Mouse (Mus musculus): ENCODE measurements around the gene Rnase12. TPM values are rescaled to one million over a fixed set of nuclear protein-coding genes. Genes with fewer than 3 reads are reported as not detected.
"Not testable (repeated sequence)": the region's sequence is repeated elsewhere in the genome, so short reads cannot be mapped to it uniquely, and the experiment has no call there.

Gene Rnase12
- polyA plus RNA-seq, 1 experiment from 2014 or later, result 1.6 TPM

GRCm38 (mm10) chr14:51027387-51028155, 29.9 kb downstream of the Rnase12 start:
- no peak overlapping the region for H3K27ac ChIP-seq (ENCODE audit: low read depth)
- H3K9ac ChIP-seq (replicated peaks), result no peak overlapping the region
- 67% methylated on average over 3 of the region's 3 CpGs for WGBS (ENCODE audit: insufficient replicate concordance)
- no peaks in the 10 kb centered on the region for H3K36me3 ChIP-seq (replicated peaks; ENCODE audit: insufficient read depth, low read length)
- no peak overlapping the region for H3K4me2 ChIP-seq (ENCODE audit: low read depth, low read length)
- DNase-seq, result no peak
- no peaks in the 10 kb centered on the region for H3K4me1 ChIP-seq (ENCODE audit: insufficient read depth)
- TF ChIP-seq CTCF (IDR thresholded peaks at IDR 0.05; ENCODE audit: low read depth), result no peak
- TF ChIP-seq EP300 (IDR thresholded peaks at IDR 0.05; ENCODE audit: low read depth), result no peak
- H3K4me3 ChIP-seq (ENCODE audit: low read depth, low read length), result no peak overlapping the region
- H3K9me3 ChIP-seq (ENCODE audit: low read length), result no peaks in the 10 kb centered on the region
- no peak for ATAC-seq
- H3K27me3 ChIP-seq (ENCODE audit: insufficient read depth, low read length), result no peaks in the 10 kb centered on the region

DNA sequence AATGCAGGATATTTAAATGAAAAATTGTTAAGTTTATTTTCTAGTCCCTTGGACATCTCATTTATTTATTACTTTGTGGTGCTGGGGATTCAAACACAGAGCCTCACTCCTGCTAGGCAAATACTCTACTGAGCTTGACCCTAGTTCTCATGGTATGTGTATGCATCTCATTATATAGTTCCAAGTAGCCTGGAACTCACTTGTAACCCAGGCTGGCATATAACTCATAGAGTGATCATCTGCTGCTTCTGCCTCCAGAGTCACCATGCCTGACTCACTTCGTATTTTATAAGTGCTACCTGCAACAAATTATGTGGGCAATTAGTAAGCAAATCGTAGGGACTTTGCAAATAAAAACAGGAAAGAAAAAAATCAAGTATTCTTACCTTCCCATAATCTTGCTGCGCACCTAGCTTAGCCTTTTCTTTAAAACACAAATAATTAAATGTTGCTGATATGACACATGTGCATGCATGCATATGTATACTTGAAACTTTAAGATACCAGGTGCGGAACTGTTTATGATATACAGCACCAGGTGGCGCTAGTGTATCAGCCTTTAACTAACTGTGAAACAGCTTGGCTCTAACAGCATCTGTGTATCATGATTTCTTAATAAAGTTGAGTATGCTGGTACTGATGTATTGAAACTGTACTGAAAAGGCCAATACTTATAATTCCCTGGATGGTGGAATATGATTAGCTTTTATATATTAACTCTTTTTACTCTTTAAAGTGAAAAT, 30.9 kb downstream of the Rnase12 start:
- TF ChIP-seq CTCF (IDR thresholded peaks at IDR 0.05; ENCODE audit: low read depth), result peak; percentile 95
- no peak for TF ChIP-seq EP300 (IDR thresholded peaks at IDR 0.05; ENCODE audit: low read depth)
- no peak overlapping the region for H3K9ac ChIP-seq (replicated peaks)
- no peaks in the 10 kb centered on the region for H3K36me3 ChIP-seq (replicated peaks; ENCODE audit: insufficient read depth, low read length)
- WGBS (ENCODE audit: insufficient replicate concordance), result 33% methylated on average over 5 of the region's 5 CpGs
- H3K27me3 ChIP-seq (ENCODE audit: insufficient read depth, low read length), result no peaks in the 10 kb centered on the region
- H3K9me3 ChIP-seq (ENCODE audit: low read length), result no peaks in the 10 kb centered on the region
- no peak overlapping the region for H3K27ac ChIP-seq (ENCODE audit: low read depth)
- DNase-seq (peak; percentile 73), ATAC-seq (peak; percentile 63)
- H3K4me3 ChIP-seq (ENCODE audit: low read depth, low read length), result no peak overlapping the region
- H3K4me2 ChIP-seq (ENCODE audit: low read depth, low read length), result no peak overlapping the region
- H3K4me1 ChIP-seq (ENCODE audit: insufficient read depth), result no peaks in the 10 kb centered on the region

DNA sequence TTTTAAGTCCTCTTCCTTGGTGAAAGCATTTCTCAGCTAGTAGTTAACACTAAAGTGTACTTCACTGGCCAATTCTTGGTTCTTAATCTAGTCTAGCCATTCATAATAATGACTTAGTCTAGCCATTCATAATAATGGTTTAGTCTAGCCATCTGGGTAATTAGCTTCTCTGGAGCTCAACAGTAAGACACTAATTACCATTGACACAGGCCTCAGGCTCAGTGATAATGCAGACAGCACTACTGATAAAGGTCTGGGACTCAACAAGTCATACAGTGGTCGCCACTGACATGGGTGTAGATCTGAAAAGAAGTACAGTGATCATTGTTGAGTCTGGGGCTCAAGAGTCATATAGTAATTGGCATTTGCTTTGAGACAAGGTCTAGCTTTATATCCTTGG, 32.6 kb downstream of the Rnase12 start:
- peaks cover 2% of the 10 kb centered on the region; the same call in 1 of the 2 replicates for H3K9me3 ChIP-seq (ENCODE audit: low read length)
- H3K36me3 ChIP-seq (replicated peaks; ENCODE audit: insufficient read depth, low read length), result no peaks in the 10 kb centered on the region
- no peak overlapping the region for H3K4me3 ChIP-seq (ENCODE audit: low read depth, low read length)
- no peak for DNase-seq
- no peak overlapping the region for H3K4me2 ChIP-seq (ENCODE audit: low read depth, low read length)
- H3K4me1 ChIP-seq (ENCODE audit: insufficient read depth), result no peaks in the 10 kb centered on the region
- TF ChIP-seq CTCF (IDR thresholded peaks at IDR 0.05; ENCODE audit: low read depth) (no peak), EP300 (IDR thresholded peaks at IDR 0.05; ENCODE audit: low read depth) (no peak)
- no peaks in the 10 kb centered on the region for H3K27me3 ChIP-seq (ENCODE audit: insufficient read depth, low read length)
- WGBS (ENCODE audit: insufficient replicate concordance), result 62% methylated on average over 1 of the region's 1 CpGs
- H3K9ac ChIP-seq (replicated peaks), result no peak overlapping the region
- no peak for ATAC-seq
- H3K27ac ChIP-seq (ENCODE audit: low read depth), result no peak overlapping the region

DNA sequence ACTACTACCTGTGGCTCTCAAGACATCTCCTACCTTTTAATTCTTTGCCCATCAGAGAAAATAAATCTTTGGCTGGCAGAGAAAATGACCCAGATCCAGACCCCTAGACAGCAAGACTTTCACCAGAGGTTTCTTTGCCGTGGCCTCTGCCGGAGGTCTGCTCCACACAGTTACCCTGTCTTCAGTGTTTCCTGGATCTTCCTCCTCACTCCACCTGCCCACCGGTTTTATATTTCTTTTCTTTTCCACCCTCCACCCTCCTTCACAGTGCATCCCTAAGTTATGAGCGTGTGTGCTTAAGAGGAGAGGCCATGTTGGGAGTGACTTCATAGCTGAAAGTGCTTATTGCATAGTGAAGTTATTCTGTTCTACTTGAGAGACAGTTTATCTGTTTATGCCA, 34.0 kb downstream of the Rnase12 start:
- no peak overlapping the region for H3K9ac ChIP-seq (replicated peaks)
- no peaks in the 10 kb centered on the region for H3K36me3 ChIP-seq (replicated peaks; ENCODE audit: insufficient read depth, low read length)
- ATAC-seq (no peak), DNase-seq (no peak)
- peaks cover 2% of the 10 kb centered on the region; the same call in 1 of the 2 replicates for H3K9me3 ChIP-seq (ENCODE audit: low read length)
- H3K27ac ChIP-seq (ENCODE audit: low read depth), result no peak overlapping the region
- WGBS (ENCODE audit: insufficient replicate concordance), result 73% methylated on average over 4 of the region's 4 CpGs
- H3K4me2 ChIP-seq (ENCODE audit: low read depth, low read length), result no peak overlapping the region
- no peaks in the 10 kb centered on the region for H3K27me3 ChIP-seq (ENCODE audit: insufficient read depth, low read length)
- H3K4me1 ChIP-seq (ENCODE audit: insufficient read depth), result no peaks in the 10 kb centered on the region
- TF ChIP-seq EP300 (IDR thresholded peaks at IDR 0.05; ENCODE audit: low read depth), result no peak
- no peak for TF ChIP-seq CTCF (IDR thresholded peaks at IDR 0.05; ENCODE audit: low read depth)
- H3K4me3 ChIP-seq (ENCODE audit: low read depth, low read length), result no peak overlapping the region

DNA sequence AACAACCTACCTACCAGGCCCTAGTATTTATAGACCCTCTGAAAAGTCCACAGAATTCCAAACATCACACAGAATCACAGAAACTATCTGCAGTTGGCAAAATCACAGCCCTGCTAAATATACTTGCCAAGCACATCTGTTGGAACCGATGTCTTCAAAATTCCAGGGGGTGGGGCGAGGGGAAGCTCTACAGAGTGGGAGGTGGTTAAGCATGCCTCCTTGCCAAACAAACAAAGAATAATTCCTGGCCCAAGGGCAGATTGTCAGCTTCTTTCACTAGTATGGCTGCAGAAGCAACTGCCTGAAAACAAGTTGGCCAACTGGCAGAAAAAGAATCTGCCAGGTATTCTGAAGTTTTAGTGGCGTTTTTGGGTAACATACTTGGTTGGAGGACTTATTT, 40.2 kb downstream of the Rnase12 start:
- Histone ChIP-seq H3K4me2 (ENCODE audit: low read depth, low read length) (no peak overlapping the region), H3K4me1 (ENCODE audit: insufficient read depth) (no peaks in the 10 kb centered on the region), H3K27ac (ENCODE audit: low read depth) (no peak overlapping the region), H3K9me3 (ENCODE audit: low read length) (peaks cover 2% of the 10 kb centered on the region; the same call in 1 of the 2 replicates), H3K9ac (replicated peaks) (no peak overlapping the region), H3K4me3 (ENCODE audit: low read depth, low read length) (no peak overlapping the region), H3K36me3 (replicated peaks; ENCODE audit: insufficient read depth, low read length) (no peaks in the 10 kb centered on the region), H3K27me3 (ENCODE audit: insufficient read depth, low read length) (no peaks in the 10 kb centered on the region)
- DNase-seq (no peak), ATAC-seq (no peak)
- TF ChIP-seq EP300 (IDR thresholded peaks at IDR 0.05; ENCODE audit: low read depth), result no peak
- TF ChIP-seq CTCF (IDR thresholded peaks at IDR 0.05; ENCODE audit: low read depth), result no peak
- 73% methylated on average over 3 of the region's 3 CpGs for WGBS (ENCODE audit: insufficient replicate concordance)

DNA sequence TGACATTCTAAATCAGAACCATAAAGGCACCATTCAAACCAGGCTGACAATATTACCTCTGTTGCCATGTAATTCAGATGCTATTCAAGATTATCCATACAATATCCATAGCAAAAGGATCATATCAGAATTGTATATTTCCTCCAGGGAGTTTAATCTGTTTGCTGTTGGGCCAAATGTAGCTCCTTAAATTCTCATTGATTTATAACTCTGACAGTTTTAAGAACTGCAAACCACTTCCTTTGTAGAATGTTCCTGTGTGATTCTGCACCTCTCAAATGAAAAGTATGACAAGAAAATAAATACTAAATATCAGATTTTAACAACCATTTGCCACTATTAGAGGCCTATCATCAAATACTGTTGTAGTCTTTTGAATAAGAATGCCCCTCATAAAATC, 41.7 kb downstream of the Rnase12 start:
- DNase-seq (no peak), ATAC-seq (no peak)
- TF ChIP-seq EP300 (IDR thresholded peaks at IDR 0.05; ENCODE audit: low read depth) (no peak), CTCF (IDR thresholded peaks at IDR 0.05; ENCODE audit: low read depth) (no peak)
- H3K27ac ChIP-seq (ENCODE audit: low read depth), result no peak overlapping the region
- H3K27me3 ChIP-seq (ENCODE audit: insufficient read depth, low read length), result no peaks in the 10 kb centered on the region
- H3K4me3 ChIP-seq (ENCODE audit: low read depth, low read length), result no peak overlapping the region
- no peak overlapping the region for H3K4me2 ChIP-seq (ENCODE audit: low read depth, low read length)
- H3K9me3 ChIP-seq (ENCODE audit: low read length), result peaks cover 2% of the 10 kb centered on the region; the same call in 1 of the 2 replicates
- H3K9ac ChIP-seq (replicated peaks), result no peak overlapping the region
- no peaks in the 10 kb centered on the region for H3K4me1 ChIP-seq (ENCODE audit: insufficient read depth)
- H3K36me3 ChIP-seq (replicated peaks; ENCODE audit: insufficient read depth, low read length), result no peaks in the 10 kb centered on the region

- not testable (repeated sequence) for H3K4me1 ChIP-seq (ENCODE audit: insufficient read depth); H3K4me3 ChIP-seq (ENCODE audit: low read depth, low read length); H3K9me3 ChIP-seq (ENCODE audit: low read length); H3K27me3 ChIP-seq (ENCODE audit: insufficient read depth, low read length); ATAC-seq; H3K4me2 ChIP-seq (ENCODE audit: low read depth, low read length); H3K27ac ChIP-seq (ENCODE audit: low read depth); H3K9ac ChIP-seq (replicated peaks); DNase-seq; H3K36me3 ChIP-seq (replicated peaks; ENCODE audit: insufficient read depth, low read length)
- 72% methylated on average over 3 of the region's 3 CpGs for WGBS (ENCODE audit: insufficient replicate concordance)
Observed at GRCm38 (mm10) chr14:51014724-51015123, 42.7 kb downstream of the Rnase12 start.
